Mouse (Mus musculus): ENCODE results near the gene Hnrnpab. TPM values are rescaled to one million over a fixed set of nuclear protein-coding genes. Genes with fewer than 3 reads are reported as not detected.
"Not testable (repeated sequence)": the region's sequence is repeated elsewhere in the genome, so short reads cannot be mapped to it uniquely, and the experiment has no call there.

Gene Hnrnpab
- total and polyA plus RNA-seq, 2 experiments, result 96.9 to 103 TPM

- Histone ChIP-seq H3K9ac (ENCODE audit: low read depth, low read length) (peak overlapping the region; percentile 19), H3K27ac (replicated peaks; ENCODE audit: insufficient read depth, low read depth, low read length) (peak overlapping the region; percentile 69), H3K27me3 (ENCODE audit: control insufficient read depth, insufficient read depth, low read length) (no peaks in the 10 kb centered on the region), H3K36me3 (ENCODE audit: control insufficient read depth, insufficient read depth, low read length) (peaks cover 3% of the 10 kb centered on the region; the same call in 1 of the 2 replicates), H3K79me2 (ENCODE audit: control insufficient read depth, insufficient read depth, low read length) (peaks cover 10% of the 10 kb centered on the region; the same call in 1 of the 2 replicates), H3K4me3 (ENCODE audit: insufficient read depth, low read depth, low read length) (peak overlapping the region; percentile 38), H3K4me1 (ENCODE audit: control insufficient read depth, insufficient read depth, low read length) (peaks cover 9% of the 10 kb centered on the region)
- no peak for DNase-seq (ENCODE audit: extremely low read depth, low read depth, low spot score)
- WGBS, result 41% methylated on average over 8 of the region's 8 CpGs
- 0 out of 2 replicates have a peak, but pooled peaks have one; percentile 49 for TF ChIP-seq POLR2A (IDR thresholded peaks at IDR 0.05; ENCODE audit: extremely low read depth, insufficient read depth, low read length)
- no peak for TF ChIP-seq CTCF (IDR thresholded peaks at IDR 0.05; ENCODE audit: low read depth, low read length)
These were observed 12.3 kb upstream of the Hnrnpab start for GRCm38 (mm10) chr11:51618894-51619408.

DNA sequence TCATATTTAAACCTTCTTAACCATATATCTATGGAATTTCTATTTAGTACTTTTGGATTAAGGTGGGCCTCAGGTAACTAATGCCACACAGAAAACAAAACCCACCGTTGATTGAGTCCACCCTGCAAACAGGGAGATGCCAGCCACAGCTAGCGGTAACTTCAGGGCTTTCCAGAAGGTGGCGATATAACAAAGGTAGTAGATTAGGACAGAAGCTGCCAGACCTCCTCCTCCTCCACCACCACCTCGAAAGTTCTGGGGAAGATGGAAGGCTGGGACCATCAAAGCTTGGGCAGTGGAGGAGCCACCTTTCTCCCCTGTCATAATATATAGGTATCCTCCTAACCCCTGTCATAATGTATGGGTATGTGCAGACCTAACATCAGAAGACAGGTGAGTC, 11.0 kb upstream of the Hnrnpab start:
- 2% methylated on average over 4 of the region's 4 CpGs for WGBS
- Histone ChIP-seq H3K4me3 (ENCODE audit: insufficient read depth, low read depth, low read length) (no peak overlapping the region), H3K27ac (replicated peaks; ENCODE audit: insufficient read depth, low read depth, low read length) (no peak overlapping the region), H3K9ac (ENCODE audit: low read depth, low read length) (no peak overlapping the region), H3K36me3 (ENCODE audit: control insufficient read depth, insufficient read depth, low read length) (no peaks in the 10 kb centered on the region), H3K4me1 (ENCODE audit: control insufficient read depth, insufficient read depth, low read length) (peaks cover 9% of the 10 kb centered on the region), H3K27me3 (ENCODE audit: control insufficient read depth, insufficient read depth, low read length) (no peaks in the 10 kb centered on the region), H3K79me2 (ENCODE audit: control insufficient read depth, insufficient read depth, low read length) (peaks cover 10% of the 10 kb centered on the region; the same call in 1 of the 2 replicates)
- peak; percentile 56 for DNase-seq (ENCODE audit: extremely low read depth, low read depth, low spot score)
- no peak for TF ChIP-seq POLR2A (IDR thresholded peaks at IDR 0.05; ENCODE audit: extremely low read depth, insufficient read depth, low read length)
- peak; percentile 75 for TF ChIP-seq CTCF (IDR thresholded peaks at IDR 0.05; ENCODE audit: low read depth, low read length)

DNA sequence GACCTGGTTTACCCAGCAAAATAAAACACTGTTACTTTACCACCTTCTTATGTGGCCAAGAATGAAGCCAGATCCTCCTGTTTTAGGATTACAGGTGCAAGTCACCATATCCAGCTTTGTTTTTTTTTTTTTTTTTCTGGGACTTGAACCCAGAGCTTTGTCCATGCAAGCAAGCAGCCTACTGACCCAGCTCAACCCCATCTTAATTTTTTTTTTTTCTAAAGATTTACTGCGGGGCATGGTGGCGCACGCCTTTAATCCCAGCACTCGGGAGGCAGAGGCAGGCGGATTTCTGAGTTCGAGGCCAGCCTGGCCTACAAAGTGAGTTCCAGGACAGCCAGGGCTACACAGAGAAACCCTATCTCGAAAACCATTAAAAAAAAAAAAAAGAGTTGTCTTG, 9.5 kb upstream of the Hnrnpab start:
- H3K27ac ChIP-seq (replicated peaks; ENCODE audit: insufficient read depth, low read depth, low read length); H3K4me3 ChIP-seq (ENCODE audit: insufficient read depth, low read depth, low read length); DNase-seq (ENCODE audit: extremely low read depth, low read depth, low spot score); H3K27me3 ChIP-seq (ENCODE audit: control insufficient read depth, insufficient read depth, low read length); H3K79me2 ChIP-seq (ENCODE audit: control insufficient read depth, insufficient read depth, low read length); H3K36me3 ChIP-seq (ENCODE audit: control insufficient read depth, insufficient read depth, low read length); H3K9ac ChIP-seq (ENCODE audit: low read depth, low read length); H3K4me1 ChIP-seq (ENCODE audit: control insufficient read depth, insufficient read depth, low read length): not testable (repeated sequence)
- 87% methylated on average over 7 of the region's 7 CpGs for WGBS

- TF ChIP-seq CTCF (IDR thresholded peaks at IDR 0.05; ENCODE audit: low read depth, low read length) (no peak), POLR2A (IDR thresholded peaks at IDR 0.05; ENCODE audit: extremely low read depth, insufficient read depth, low read length) (peak; percentile 83)
- under 1% methylated on average over 14 of the region's 14 CpGs for WGBS
- peaks cover 7% of the 10 kb centered on the region for H3K4me1 ChIP-seq (ENCODE audit: control insufficient read depth, insufficient read depth, low read length)
- DNase-seq (ENCODE audit: extremely low read depth, low read depth, low spot score), result peak; percentile 84
- H3K27ac ChIP-seq (replicated peaks; ENCODE audit: insufficient read depth, low read depth, low read length), result peak overlapping the region; percentile 98
- 0 out of 2 replicates have a peak, but pooled peaks cover 6% of the 10 kb centered on the region for H3K79me2 ChIP-seq (ENCODE audit: control insufficient read depth, insufficient read depth, low read length)
- no peaks in the 10 kb centered on the region for H3K36me3 ChIP-seq (ENCODE audit: control insufficient read depth, insufficient read depth, low read length)
- no peaks in the 10 kb centered on the region for H3K27me3 ChIP-seq (ENCODE audit: control insufficient read depth, insufficient read depth, low read length)
- H3K4me3 ChIP-seq (ENCODE audit: insufficient read depth, low read depth, low read length), result peak overlapping the region; percentile 45
- peak overlapping the region; percentile 79 for H3K9ac ChIP-seq (ENCODE audit: low read depth, low read length)
These were observed 9.0 kb upstream of the Hnrnpab start for GRCm38 (mm10) chr11:51615601-51616000.

- H3K4me1 ChIP-seq (ENCODE audit: control insufficient read depth, insufficient read depth, low read length), result peaks cover 7% of the 10 kb centered on the region
- H3K4me3 ChIP-seq (ENCODE audit: insufficient read depth, low read depth, low read length), result peak overlapping the region; percentile 45; the same call in 1 of the 2 replicates
- no peaks in the 10 kb centered on the region for H3K36me3 ChIP-seq (ENCODE audit: control insufficient read depth, insufficient read depth, low read length)
- H3K27me3 ChIP-seq (ENCODE audit: control insufficient read depth, insufficient read depth, low read length), result no peaks in the 10 kb centered on the region
- peak overlapping the region; percentile 79 for H3K9ac ChIP-seq (ENCODE audit: low read depth, low read length)
- peak overlapping the region; percentile 98 for H3K27ac ChIP-seq (replicated peaks; ENCODE audit: insufficient read depth, low read depth, low read length)
- 16% methylated on average over 7 of the region's 7 CpGs for WGBS
- peak; percentile 82 for DNase-seq (ENCODE audit: extremely low read depth, low read depth, low spot score)
- H3K79me2 ChIP-seq (ENCODE audit: control insufficient read depth, insufficient read depth, low read length), result 0 out of 2 replicates have a peak, but pooled peaks cover 4% of the 10 kb centered on the region
- TF ChIP-seq POLR2A (IDR thresholded peaks at IDR 0.05; ENCODE audit: extremely low read depth, insufficient read depth, low read length) (no peak), CTCF (IDR thresholded peaks at IDR 0.05; ENCODE audit: low read depth, low read length) (no peak)
These were observed 8.5 kb upstream of the Hnrnpab start for GRCm38 (mm10) chr11:51615129-51615528.

DNA sequence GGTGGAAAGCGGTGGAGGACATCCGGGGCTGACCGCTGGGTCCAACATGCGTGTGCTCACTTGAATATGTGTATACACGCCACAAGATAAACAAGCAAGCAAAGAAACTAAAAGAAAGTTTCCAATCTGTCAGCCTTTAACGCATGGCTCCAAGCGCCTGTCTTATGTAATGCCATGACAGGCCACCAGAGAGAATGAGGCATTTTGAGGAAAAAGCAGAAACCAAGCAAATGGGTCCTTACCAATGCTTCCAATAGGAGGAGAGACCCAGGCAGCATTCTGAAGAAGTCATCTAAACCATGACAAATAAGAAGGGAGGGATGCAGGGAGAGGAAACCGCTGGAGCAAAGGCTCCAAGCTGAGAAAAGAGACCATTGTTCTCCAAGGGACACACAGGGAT, 7.6 kb upstream of the Hnrnpab start:
- Histone ChIP-seq H3K27me3 (ENCODE audit: control insufficient read depth, insufficient read depth, low read length) (no peaks in the 10 kb centered on the region), H3K79me2 (ENCODE audit: control insufficient read depth, insufficient read depth, low read length) (no peaks in the 10 kb centered on the region), H3K36me3 (ENCODE audit: control insufficient read depth, insufficient read depth, low read length) (no peaks in the 10 kb centered on the region), H3K27ac (replicated peaks; ENCODE audit: insufficient read depth, low read depth, low read length) (no peak overlapping the region), H3K4me3 (ENCODE audit: insufficient read depth, low read depth, low read length) (no peak overlapping the region), H3K9ac (ENCODE audit: low read depth, low read length) (no peak overlapping the region), H3K4me1 (ENCODE audit: control insufficient read depth, insufficient read depth, low read length) (peaks cover 7% of the 10 kb centered on the region)
- 79% methylated on average over 8 of the region's 8 CpGs for WGBS
- TF ChIP-seq POLR2A (IDR thresholded peaks at IDR 0.05; ENCODE audit: extremely low read depth, insufficient read depth, low read length), result no peak
- TF ChIP-seq CTCF (IDR thresholded peaks at IDR 0.05; ENCODE audit: low read depth, low read length), result no peak
- no peak for DNase-seq (ENCODE audit: extremely low read depth, low read depth, low spot score)

DNA sequence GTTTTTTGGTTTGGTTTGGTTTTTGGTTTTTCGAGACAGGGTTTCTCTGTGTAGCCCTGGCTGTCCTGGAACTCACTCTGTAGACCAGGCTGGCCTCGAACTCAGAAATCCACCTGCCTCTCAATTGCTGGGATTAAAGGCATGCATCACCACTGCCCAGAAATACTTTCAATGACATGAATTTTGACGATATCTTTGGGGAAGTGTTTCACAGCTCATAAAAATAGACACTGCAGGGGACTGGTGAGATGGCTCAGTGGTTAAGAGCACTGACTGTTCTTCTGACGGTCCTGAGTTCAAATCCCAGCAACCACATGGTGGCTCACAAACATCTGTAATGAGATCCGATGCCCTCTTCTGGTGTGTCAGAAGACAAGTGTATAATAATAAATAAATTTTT, 3.3 kb upstream of the Hnrnpab start:
- H3K4me1 ChIP-seq (ENCODE audit: control insufficient read depth, insufficient read depth, low read length); DNase-seq (ENCODE audit: extremely low read depth, low read depth, low spot score); H3K27ac ChIP-seq (replicated peaks; ENCODE audit: insufficient read depth, low read depth, low read length); H3K36me3 ChIP-seq (ENCODE audit: control insufficient read depth, insufficient read depth, low read length); H3K9ac ChIP-seq (ENCODE audit: low read depth, low read length); H3K79me2 ChIP-seq (ENCODE audit: control insufficient read depth, insufficient read depth, low read length); H3K27me3 ChIP-seq (ENCODE audit: control insufficient read depth, insufficient read depth, low read length); H3K4me3 ChIP-seq (ENCODE audit: insufficient read depth, low read depth, low read length): not testable (repeated sequence)
- WGBS, result 80% methylated on average over 5 of the region's 5 CpGs
